Mouse (Mus musculus) heart, postnatal 36 days (tissue): ENCODE measurements around the gene Map3k5. TPM values are rescaled to one million over a fixed set of nuclear protein-coding genes. Genes with fewer than 3 reads are reported as not detected.

Source experiments
- DNase-seq, 2 experiments: peaks; one replicate each; pipeline ENCODE4 v3.0.0; 2021 to 2022
- intact Hi-C: fragments of 180-260 bp; cut with DNase I; formaldehyde crosslinking; loops from one replicate; pipeline ENCODE4 v1.15.1; 2025
- total RNA-seq, 2 experiments: library from RNA; stranded (reverse); gene quantifications; 2 replicates each; pipeline ENCODE4 v1.2.3; 2021

Gene Map3k5
- total RNA-seq, 2 experiments from 2014 or later: 43.4 to 43.5 TPM

GRCm38 (mm10) chr10:20132933-20133652 is 198.8 kb downstream of the Map3k5 start:
- DNase-seq: no peak
- intact Hi-C loops: no loop called here

- peak; percentile 20 to 23 for DNase-seq
- intact Hi-C loops: no loop called here
Observed at GRCm38 (mm10) chr10:20135350-20136058, 201.2 kb downstream of the Map3k5 start.

- intact Hi-C loops: no loop called here
- DNase-seq: no peak
Observed at GRCm38 (mm10) chr10:20136505-20136904, 202.2 kb downstream of the Map3k5 start.

- intact Hi-C loops: no loop called here
- no peak for DNase-seq
Observed at GRCm38 (mm10) chr10:20141376-20141775, 207.1 kb downstream of the Map3k5 start.

GRCm38 (mm10) chr10:20148130-20148772 is 214.0 kb downstream of the Map3k5 start, which contains the start of gene Map7:
Gene Map7 (plus strand): TSS chr10:20148471.
- intact Hi-C loops: no loop called here
- DNase-seq: no peak

GRCm38 (mm10) chr10:20148773-20149120 is 214.5 kb downstream of the Map3k5 start:
- intact Hi-C loops: no loop called here
- DNase-seq: peak; percentile 53 to 67

- peak; percentile 49 to 62 for DNase-seq
- intact Hi-C loops: no loop called here
Observed at GRCm38 (mm10) chr10:20149121-20149834, 215.0 kb downstream of the Map3k5 start.

- intact Hi-C loops: no loop called here
- DNase-seq: no peak
Observed at GRCm38 (mm10) chr10:20149835-20150355, 215.6 kb downstream of the Map3k5 start.

GRCm38 (mm10) chr10:20152131-20152530 is 217.9 kb downstream of the Map3k5 start:
- intact Hi-C loops: no loop called here
- no peak for DNase-seq

- intact Hi-C loops: no loop called here
- no peak for DNase-seq
Observed at GRCm38 (mm10) chr10:20153507-20153906, 219.2 kb downstream of the Map3k5 start.

- intact Hi-C loops: no loop called here
- no peak for DNase-seq
Observed at GRCm38 (mm10) chr10:20155401-20155800, 221.1 kb downstream of the Map3k5 start.

GRCm38 (mm10) chr10:20157021-20157726 is 222.9 kb downstream of the Map3k5 start:
- intact Hi-C loops: no loop called here
- DNase-seq: no peak

GRCm38 (mm10) chr10:20158756-20159155 is 224.5 kb downstream of the Map3k5 start:
- DNase-seq: no peak
- intact Hi-C loops: no loop called here

GRCm38 (mm10) chr10:20159308-20159707 is 225.0 kb downstream of the Map3k5 start:
- intact Hi-C loops: no loop called here
- no peak for DNase-seq

- intact Hi-C loops: no loop called here
- no peak for DNase-seq
Observed at GRCm38 (mm10) chr10:20160914-20161313, 226.6 kb downstream of the Map3k5 start.

- no peak for DNase-seq
- intact Hi-C loops: no loop called here
Observed at GRCm38 (mm10) chr10:20164810-20165209, 230.5 kb downstream of the Map3k5 start.

GRCm38 (mm10) chr10:20166797-20167196 is 232.5 kb downstream of the Map3k5 start:
- intact Hi-C loops: no loop called here
- no peak for DNase-seq

GRCm38 (mm10) chr10:20167467-20167866 is 233.2 kb downstream of the Map3k5 start:
- DNase-seq: no peak
- intact Hi-C loops: no loop called here

GRCm38 (mm10) chr10:20169182-20169674 is 235.0 kb downstream of the Map3k5 start:
- no peak for DNase-seq
- intact Hi-C loops: no loop called here
